Mouse (Mus musculus) intestine, postnatal 0 days (tissue): ENCODE results near the gene Ttll6. TPM values are rescaled to one million over a fixed set of nuclear protein-coding genes. Genes with fewer than 3 reads are reported as not detected.
A peak's percentile ranks its signal among the peaks of the same experiment; 100 is the strongest.

Experiments
- ATAC-seq: fragments of 200-750 bp; cut with Nextera tagmentation; 2 replicates; pipeline ENCODE4 v1.8.0; 2017; ENCODE audit warnings: mild to moderate bottlenecking, moderate TSS enrichment, moderate library complexity
- H3K27ac ChIP-seq: fragments of 300-500 bp; sonication (generic); 2 replicates; pipeline ENCODE4 v1.5.1; 2014; ENCODE audit warnings: mild to moderate bottlenecking, low read depth, low read length, moderate library complexity
- H3K27me3 ChIP-seq: fragments of 300-500 bp; sonication (generic); replicated peaks from 2 replicates; pipeline ENCODE4 v1.6.1; 2014; ENCODE audit warnings: low read length, mixed read lengths; ENCODE audit not compliant: control insufficient read depth, insufficient read depth
- H3K36me3 ChIP-seq: fragments of 300-500 bp; sonication (generic); 2 replicates; pipeline ENCODE4 v1.6.1; 2014; ENCODE audit warnings: mild to moderate bottlenecking, moderate library complexity; ENCODE audit not compliant: control insufficient read depth, insufficient read depth
- H3K4me1 ChIP-seq: fragments of 300-500 bp; sonication (generic); replicated peaks from 2 replicates; pipeline ENCODE4 v1.6.1; 2014; ENCODE audit warnings: antibody characterized with exemption, low read length, mixed read lengths; ENCODE audit not compliant: control insufficient read depth, insufficient read depth
- H3K4me2 ChIP-seq: fragments of 300-500 bp; sonication (generic); replicated peaks from 2 replicates; pipeline ENCODE4 v1.6.1; 2014; ENCODE audit warnings: low read depth, mild to moderate bottlenecking, moderate library complexity
- H3K4me3 ChIP-seq: fragments of 300-500 bp; sonication (generic); 2 replicates; pipeline ENCODE4 v1.5.1; 2014; ENCODE audit warnings: low read depth, low read length
- H3K9ac ChIP-seq: fragments of 300-500 bp; sonication (generic); 2 replicates; pipeline ENCODE4 v1.6.1; 2014; ENCODE audit warnings: mild to moderate bottlenecking, low read depth, low read length
- H3K9me3 ChIP-seq: fragments of 300-500 bp; sonication (generic); 2 replicates; pipeline ENCODE4 v1.6.1; 2016; ENCODE audit warnings: mixed run types; ENCODE audit not compliant: control insufficient read depth
- CTCF ChIP-seq: sonication (generic); IDR thresholded peaks from 2 replicates; pipeline ENCODE4 v1.5.1; 2016; ENCODE audit warnings: low read depth, mild to moderate bottlenecking, control low read depth, antibody characterized with exemption, moderate library complexity
- WGBS: fragments of 180-500 bp; shearing (Covaris S2); extraction: QIAGEN DNeasy Blood & Tissue Kit; methylation state at CpG from one replicate; pipeline ENCODE4 v1.1.7; 2014; 5-methylcytosine and 5-hydroxymethylcytosine counted together
- polyA plus RNA-seq: library from polyadenylated mRNA; unstranded; fragments of >200 nt; fragmentation: Nextera tagmentation; extraction: Ambion mirVana; gene quantifications from 2 replicates; pipeline ENCODE4 v1.2.1, GENCODE M21; 2015

The Ttll6 gene
- polyA plus RNA-seq, 1 experiment from 2014 or later = 0.10 TPM

DNA sequence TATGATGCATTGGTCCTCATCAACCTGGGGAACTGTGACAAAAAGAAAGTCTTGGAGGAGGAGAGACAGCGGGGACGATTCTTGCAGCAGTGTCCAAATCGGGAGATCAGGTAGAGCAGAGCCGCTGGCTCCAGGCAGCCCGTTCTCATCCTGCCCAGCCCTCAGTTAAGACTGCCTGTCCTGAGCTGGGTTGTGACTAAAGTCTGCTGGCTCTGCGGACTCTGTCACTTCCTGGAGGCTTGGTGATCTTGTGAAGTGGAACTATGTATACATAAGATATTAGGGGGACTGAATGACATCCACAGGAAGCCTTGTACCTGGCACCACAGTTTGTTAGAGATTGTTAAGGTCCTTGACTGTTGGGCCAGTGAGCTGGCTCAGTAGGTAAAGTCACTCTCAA is 13.9 kb downstream of the Ttll6 start:
- Histone ChIP-seq H3K27ac (no peak overlapping the region), H3K27me3 (peaks cover 31% of the 10 kb centered on the region), H3K9ac (no peak overlapping the region), H3K36me3 (no peaks in the 10 kb centered on the region), H3K9me3 (no peaks in the 10 kb centered on the region), H3K4me1 (no peaks in the 10 kb centered on the region), H3K4me3 (no peak overlapping the region), H3K4me2 (no peak overlapping the region)
- WGBS = 49% methylated on average over 6 of the region's 6 CpGs
- peak; percentile 55 for ATAC-seq
- no peak for TF ChIP-seq CTCF

DNA sequence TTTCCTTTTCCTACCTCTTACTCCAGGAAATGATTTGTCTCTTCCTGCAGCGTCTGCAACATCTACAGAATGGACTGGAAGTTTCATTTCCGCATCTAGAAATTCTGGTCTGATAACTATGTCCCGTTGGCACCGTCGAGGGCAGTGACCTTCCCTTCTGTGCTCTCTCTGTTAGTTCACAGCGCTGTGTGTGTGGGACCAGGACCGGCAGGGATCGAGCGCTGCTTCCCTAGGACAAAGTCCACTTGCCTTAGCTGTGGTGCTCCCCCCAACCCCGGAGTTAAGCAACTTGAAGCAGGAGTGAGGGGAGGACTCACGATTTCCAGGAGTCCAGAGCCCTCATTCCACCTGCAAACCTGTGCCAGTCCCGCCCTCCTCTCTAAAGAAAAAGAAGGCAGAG is 31.2 kb downstream of the Ttll6 start:
- H3K4me1 ChIP-seq = no peaks in the 10 kb centered on the region
- H3K27me3 ChIP-seq = peaks cover 64% of the 10 kb centered on the region
- no peaks in the 10 kb centered on the region for H3K9me3 ChIP-seq
- no peak overlapping the region for H3K4me3 ChIP-seq
- TF ChIP-seq CTCF = no peak
- 32% methylated on average over 12 of the region's 12 CpGs for WGBS
- H3K27ac ChIP-seq = no peak overlapping the region
- H3K36me3 ChIP-seq = no peaks in the 10 kb centered on the region
- ATAC-seq = no peak
- H3K9ac ChIP-seq = no peak overlapping the region
- H3K4me2 ChIP-seq = peak overlapping the region; percentile 38

DNA sequence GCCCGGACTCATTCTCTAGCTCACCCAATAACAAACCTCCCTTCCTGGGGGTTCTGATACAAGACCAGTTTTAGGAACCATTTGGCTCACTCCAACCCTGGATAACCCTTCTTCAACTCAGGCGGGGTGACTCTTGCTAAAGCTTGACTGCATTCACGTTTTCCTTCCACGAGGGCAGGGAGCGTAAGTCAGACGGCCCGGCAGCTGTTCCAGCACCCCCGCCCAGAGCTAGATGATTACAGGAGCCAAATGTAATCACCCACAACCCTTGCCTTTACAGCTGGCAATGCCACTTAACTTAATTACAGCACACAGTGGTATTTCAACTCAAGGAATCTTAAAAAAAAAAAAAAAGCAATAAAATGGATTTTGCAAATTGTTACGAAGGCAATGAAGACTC is 34.5 kb downstream of the Ttll6 start:
- WGBS = 26% methylated on average over 9 of the region's 9 CpGs
- ATAC-seq = no peak
- Histone ChIP-seq H3K27ac (no peak overlapping the region), H3K9ac (no peak overlapping the region), H3K4me2 (no peak overlapping the region), H3K36me3 (no peaks in the 10 kb centered on the region), H3K4me3 (no peak overlapping the region), H3K4me1 (no peaks in the 10 kb centered on the region), H3K27me3 (peaks cover 98% of the 10 kb centered on the region), H3K9me3 (no peaks in the 10 kb centered on the region)
- no peak for TF ChIP-seq CTCF

DNA sequence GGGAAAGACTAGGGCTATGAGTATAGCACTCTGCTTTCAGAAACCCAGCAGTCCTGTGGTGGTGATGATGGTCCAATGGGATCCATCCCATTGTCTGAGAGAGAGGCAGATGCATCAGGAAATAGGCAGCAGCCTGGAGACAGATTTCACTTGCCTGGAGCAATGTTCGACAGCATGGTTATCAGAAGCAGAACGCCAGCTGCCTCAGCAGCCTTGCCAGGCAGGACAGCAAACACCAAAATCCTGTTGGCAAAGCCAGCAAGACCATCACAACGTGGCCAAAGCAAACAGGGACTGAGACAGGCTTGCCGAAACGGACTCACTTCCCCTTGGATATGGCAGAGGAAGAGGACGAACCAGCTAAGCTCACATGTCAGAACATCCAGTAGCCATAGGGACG is 35.4 kb downstream of the Ttll6 start:
- no peak overlapping the region for H3K4me3 ChIP-seq
- no peak overlapping the region for H3K27ac ChIP-seq
- TF ChIP-seq CTCF = no peak
- WGBS = 28% methylated on average over 7 of the region's 7 CpGs
- no peaks in the 10 kb centered on the region for H3K36me3 ChIP-seq
- H3K9ac ChIP-seq = no peak overlapping the region
- H3K4me1 ChIP-seq = no peaks in the 10 kb centered on the region
- H3K4me2 ChIP-seq = no peak overlapping the region
- peaks cover 100% of the 10 kb centered on the region for H3K27me3 ChIP-seq
- H3K9me3 ChIP-seq = no peaks in the 10 kb centered on the region
- no peak for ATAC-seq

DNA sequence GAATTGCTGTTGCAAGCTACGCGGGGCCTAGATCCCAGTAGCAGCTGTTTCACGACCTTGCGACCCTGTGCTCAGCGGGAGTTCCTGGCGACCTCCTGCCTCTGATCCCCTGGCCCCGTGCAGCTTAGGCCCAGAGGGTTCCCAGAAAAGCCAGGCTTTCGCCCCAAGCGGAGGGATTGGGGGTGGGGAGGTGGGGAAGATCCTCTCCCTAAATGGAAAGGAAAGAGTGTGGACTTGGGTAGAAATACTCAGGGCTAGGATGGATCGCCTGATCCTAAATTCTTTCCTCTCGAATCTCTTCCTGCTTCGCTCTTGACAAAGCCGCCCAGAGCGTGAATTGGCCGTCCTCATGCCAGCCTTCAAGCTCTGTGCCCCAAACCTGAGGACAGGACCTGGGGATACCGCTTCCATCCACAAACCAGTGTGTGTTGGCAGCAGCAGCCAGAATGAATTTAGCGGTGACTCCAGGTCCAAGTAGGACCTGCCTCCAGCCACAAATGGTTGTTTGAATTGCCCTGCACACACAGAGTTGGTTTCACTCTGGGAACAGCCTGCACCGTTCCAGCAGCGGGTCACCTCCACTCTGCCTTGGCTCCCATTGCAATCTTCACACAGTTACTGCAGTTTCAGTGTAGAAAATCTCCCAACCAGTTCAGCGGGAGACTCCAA is 37.3 kb downstream of the Ttll6 start:
- no peak for TF ChIP-seq CTCF
- 28% methylated on average over 20 of the region's 20 CpGs for WGBS
- ATAC-seq = no peak

DNA sequence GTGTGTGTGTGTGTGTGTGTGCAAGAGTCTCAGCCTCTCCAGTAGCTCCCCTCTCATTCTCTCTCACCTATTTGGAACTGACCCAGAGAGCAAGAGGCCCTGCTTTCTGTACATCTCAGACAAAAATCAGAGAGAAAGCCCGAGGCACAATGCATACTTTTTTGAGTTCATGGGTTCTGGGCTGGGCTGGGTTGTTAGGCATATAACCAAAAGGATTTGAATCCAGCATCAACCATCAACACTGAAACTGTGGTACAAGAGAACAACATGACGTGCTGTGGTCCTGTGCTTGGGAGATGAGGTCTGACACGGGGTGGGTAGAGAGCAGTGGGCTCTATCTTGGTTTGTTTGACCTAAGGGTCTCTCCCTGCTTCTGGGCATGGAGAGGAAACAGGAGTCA is 38.0 kb downstream of the Ttll6 start:
- WGBS = 36% methylated on average over 3 of the region's 3 CpGs
- Histone ChIP-seq H3K4me2 (no peak overlapping the region), H3K9ac (no peak overlapping the region), H3K4me1 (no peaks in the 10 kb centered on the region), H3K27ac (no peak overlapping the region), H3K4me3 (no peak overlapping the region), H3K27me3 (peaks cover 100% of the 10 kb centered on the region), H3K36me3 (no peaks in the 10 kb centered on the region), H3K9me3 (no peaks in the 10 kb centered on the region)
- TF ChIP-seq CTCF = no peak
- ATAC-seq = no peak

More for the DNA sequence above, 37.3 kb downstream of the Ttll6 start:
- Histone ChIP-seq H3K36me3 (no peaks in the 10 kb centered on the region), H3K9me3 (no peaks in the 10 kb centered on the region), H3K9ac (no peak overlapping the region), H3K4me1 (no peaks in the 10 kb centered on the region), H3K27ac (no peak overlapping the region), H3K27me3 (peaks cover 100% of the 10 kb centered on the region), H3K4me3 (no peak overlapping the region), H3K4me2 (no peak overlapping the region)
